9 mouse cellular contexts compared by ENCODE assay signal in the genomic region with DNA sequence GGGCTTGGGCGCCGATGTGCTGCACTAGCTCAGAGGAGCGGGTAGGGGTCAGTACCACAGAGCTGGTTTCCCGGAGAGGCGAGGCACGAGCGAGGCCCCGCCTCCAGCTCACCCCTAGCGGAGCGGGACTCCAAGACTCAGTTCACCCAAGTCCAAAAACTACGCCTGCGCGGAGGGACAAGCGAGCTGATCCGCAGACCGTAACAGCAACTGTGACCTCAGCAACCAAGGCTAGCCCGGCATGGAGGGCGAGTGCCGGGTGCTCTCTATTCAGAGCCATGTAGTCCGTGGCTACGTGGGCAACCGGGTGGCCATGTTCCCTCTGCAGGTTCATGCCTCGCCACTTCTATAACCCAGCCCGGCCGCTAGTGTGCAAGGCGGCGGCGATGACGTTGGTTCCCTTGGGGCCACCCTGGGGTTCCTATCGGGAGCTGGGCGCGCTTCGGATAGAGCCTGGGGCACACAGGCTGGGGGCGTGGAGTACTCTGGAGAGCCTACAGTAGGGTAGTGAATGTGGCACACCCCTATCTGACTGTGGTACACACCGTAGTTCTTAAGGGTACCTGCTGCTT. TPM values are rescaled to one million over a fixed set of nuclear protein-coding genes. Genes with fewer than 3 reads are reported as not detected.
A peak's percentile ranks its signal among the peaks of the same experiment; 100 is the strongest.
DNase-seq lines count a peak whose midpoint lies in the region; ATAC-seq and TF ChIP-seq lines count a peak whose summit lies in the region.
"Had no signal": no experiment of that assay in that cellular context is flagged by ENCODE, and none has a peak within 500 bp of the region (broad histone marks: within the 10 kb centered on the region; RNA-seq: fewer than 3 reads in every experiment).

No protein-coding gene starts in this region.

- peak; percentile 96 for ATAC-seq in forebrain, embryonic 14.5 days
- ATAC-seq in intestine, embryonic 15.5 days = peak; percentile 95
- ATAC-seq in liver, postnatal 0 days = peak; percentile 88
- peak; percentile 95 for ATAC-seq in neural tube, embryonic 15.5 days (ENCODE audit: low FRiP score)

- no peak overlapping the region for H3K27ac ChIP-seq in heart, adult 2 months
- H3K27ac ChIP-seq in forebrain, embryonic 14.5 days (ENCODE audit: low read depth, low read length) = no peak overlapping the region
- H3K27ac ChIP-seq in intestine, embryonic 15.5 days = no peak overlapping the region
- H3K27ac ChIP-seq in liver, postnatal 0 days (ENCODE audit: low read depth) = peak overlapping the region; percentile 66
- H3K27ac ChIP-seq in neural tube, embryonic 15.5 days (replicated peaks) = 0 out of 2 replicates have a peak overlapping the region, but pooled peaks have one; percentile 7

- 0 out of 2 replicates have a peak, but pooled peaks have one; percentile 19 for TF ChIP-seq POLR2A in heart, adult 2 months (IDR thresholded peaks at IDR 0.05; ENCODE audit: insufficient read depth, low read depth, low read length)
- no peak for TF ChIP-seq POLR2A in brain, embryonic 14.5 days (IDR thresholded peaks at IDR 0.05; ENCODE audit: borderline replicate concordance, extremely low read depth, insufficient read depth, insufficient read length, poor library complexity, severe bottlenecking)

- H3K9ac ChIP-seq in heart, adult 2 months (ENCODE audit: low read depth, low read length) = peak overlapping the region; percentile 52
- H3K9ac ChIP-seq in forebrain, embryonic 14.5 days (ENCODE audit: low read length) = peak overlapping the region; percentile 60
- H3K9ac ChIP-seq in intestine, embryonic 15.5 days = peak overlapping the region; percentile 49
- peak overlapping the region; percentile 65 for H3K9ac ChIP-seq in liver, postnatal 0 days (replicated peaks)
- H3K9ac ChIP-seq in neural tube, embryonic 15.5 days (replicated peaks) = peak overlapping the region; percentile 42

- H3K79me2 ChIP-seq in heart, adult 2 months (replicated peaks; ENCODE audit: control insufficient read depth, insufficient read depth, low read length) = no peaks in the 10 kb centered on the region

- intact Hi-C loops in heart, adult 2 months (cut with DNase I) = no loop called here

- TF ChIP-seq EP300 in heart, adult 2 months (IDR thresholded peaks at IDR 0.05; ENCODE audit: insufficient read depth, low read depth, low read length) = no peak
- TF ChIP-seq EP300 in liver, postnatal 0 days (IDR thresholded peaks at IDR 0.05; ENCODE audit: low read depth) = no peak

- H3K4me1 ChIP-seq in heart, adult 2 months (ENCODE audit: control insufficient read depth, insufficient read depth, low read length) = no peaks in the 10 kb centered on the region; the same call in 1 of the 2 replicates
- H3K4me1 ChIP-seq in forebrain, embryonic 14.5 days (ENCODE audit: control insufficient read depth, insufficient read depth, low read length) = no peaks in the 10 kb centered on the region
- peaks cover 10% of the 10 kb centered on the region; the same call in 1 of the 2 replicates for H3K4me1 ChIP-seq in intestine, embryonic 15.5 days (replicated peaks)
- peaks cover 24% of the 10 kb centered on the region for H3K4me1 ChIP-seq in liver, postnatal 0 days (ENCODE audit: insufficient read depth)
- peaks cover 16% of the 10 kb centered on the region for H3K4me1 ChIP-seq in neural tube, embryonic 15.5 days

- no peaks in the 10 kb centered on the region for H3K36me3 ChIP-seq in heart, adult 2 months (ENCODE audit: control insufficient read depth, insufficient read depth, low read length)
- H3K36me3 ChIP-seq in forebrain, embryonic 14.5 days (ENCODE audit: control insufficient read depth, insufficient read depth, low read length) = no peaks in the 10 kb centered on the region
- no peaks in the 10 kb centered on the region for H3K36me3 ChIP-seq in intestine, embryonic 15.5 days
- H3K36me3 ChIP-seq in liver, postnatal 0 days (replicated peaks; ENCODE audit: insufficient read depth, low read length) = no peaks in the 10 kb centered on the region
- no peaks in the 10 kb centered on the region for H3K36me3 ChIP-seq in neural tube, embryonic 15.5 days

- peak overlapping the region; percentile 44 for H3K4me3 ChIP-seq in heart, adult 2 months
- H3K4me3 ChIP-seq in forebrain, embryonic 14.5 days (ENCODE audit: low read depth, low read length) = peak overlapping the region; percentile 34
- H3K4me3 ChIP-seq in intestine, embryonic 15.5 days (replicated peaks) = peak overlapping the region; percentile 48
- peak overlapping the region; percentile 50 for H3K4me3 ChIP-seq in liver, postnatal 0 days (ENCODE audit: low read depth, low read length)
- peak overlapping the region; percentile 51 for H3K4me3 ChIP-seq in neural tube, embryonic 15.5 days (replicated peaks)

- no peaks in the 10 kb centered on the region; the same call in 1 of the 2 replicates for H3K27me3 ChIP-seq in heart, adult 2 months (ENCODE audit: control insufficient read depth, insufficient read depth, low read length)
- no peaks in the 10 kb centered on the region for H3K27me3 ChIP-seq in forebrain, embryonic 14.5 days (replicated peaks; ENCODE audit: control insufficient read depth, insufficient read depth, low read length)
- H3K27me3 ChIP-seq in intestine, embryonic 15.5 days (replicated peaks) = no peaks in the 10 kb centered on the region
- H3K27me3 ChIP-seq in liver, postnatal 0 days (ENCODE audit: insufficient read depth, low read length) = no peaks in the 10 kb centered on the region
- peaks cover 13% of the 10 kb centered on the region; the same call in 1 of the 2 replicates for H3K27me3 ChIP-seq in neural tube, embryonic 15.5 days (replicated peaks)

- peak; percentile 45 to 68 for DNase-seq in heart, adult 2 months
- DNase-seq in heart, adult 9 months (ENCODE audit: low spot score in 2 of 2) = no peak
- DNase-seq in brain, embryonic 14.5 days (ENCODE audit: low read depth) = peak; percentile 87
- DNase-seq in forebrain, embryonic 14.5 days (ENCODE audit: low spot score) = peak; percentile 79
- DNase-seq in liver, postnatal 0 days = peak; percentile 77
- no peak for DNase-seq in frontal cortex, postnatal 14 days (ENCODE audit: low spot score in 2 of 2)

- WGBS in heart, adult 2 months = 1% methylated on average over 35 of the region's 35 CpGs
- WGBS in forebrain, embryonic 14.5 days = under 1% methylated on average over 35 of the region's 35 CpGs
- WGBS in intestine, embryonic 15.5 days = under 1% methylated on average over 35 of the region's 35 CpGs
- under 1% methylated on average over 35 of the region's 35 CpGs for WGBS in liver, postnatal 0 days (ENCODE audit: insufficient replicate concordance)
- WGBS in neural tube, embryonic 15.5 days = under 1% methylated on average over 35 of the region's 35 CpGs

- H3K4me2 ChIP-seq in forebrain, embryonic 14.5 days (ENCODE audit: low read length) = peak overlapping the region; percentile 88
- H3K4me2 ChIP-seq in intestine, embryonic 15.5 days (replicated peaks) = peak overlapping the region; percentile 95
- H3K4me2 ChIP-seq in liver, postnatal 0 days (ENCODE audit: low read depth, low read length) = peak overlapping the region; percentile 88
- H3K4me2 ChIP-seq in neural tube, embryonic 15.5 days = peak overlapping the region; percentile 79

- TF ChIP-seq CTCF in heart, adult 2 months (IDR thresholded peaks at IDR 0.05) = peak; percentile 22
- peak; percentile 48; the same call in 1 of the 2 replicates for TF ChIP-seq CTCF in brain, embryonic 14.5 days (IDR thresholded peaks at IDR 0.05; ENCODE audit: borderline replicate concordance, extremely low read depth, insufficient read depth, insufficient read length)
- TF ChIP-seq CTCF in liver, postnatal 0 days (IDR thresholded peaks at IDR 0.05; ENCODE audit: low read depth) = peak; percentile 59

- H3K9me3 ChIP-seq in forebrain, embryonic 14.5 days (replicated peaks; ENCODE audit: control insufficient read depth, low read length) = no peaks in the 10 kb centered on the region
- no peaks in the 10 kb centered on the region for H3K9me3 ChIP-seq in intestine, embryonic 15.5 days
- H3K9me3 ChIP-seq in liver, postnatal 0 days (ENCODE audit: low read length) = no peaks in the 10 kb centered on the region
- no peaks in the 10 kb centered on the region for H3K9me3 ChIP-seq in neural tube, embryonic 15.5 days (replicated peaks)

RNA-seq across cellular contexts. Expression of gene Pdxk, which starts 17.2 kb away (rescaled TPM):
- total RNA-seq in heart, adult 2 months (2021) = 10 to 100 TPM; 12.1 to 12.4 TPM
- 10.1 and 14.2 TPM in 2 replicates for polyA plus RNA-seq in heart, adult 2 months (2012; rRNA removed)
- polyA plus RNA-seq in brain, embryonic 14.5 days (2012; rRNA removed) = 13.8 and 26.2 TPM in 2 replicates
- polyA plus RNA-seq in forebrain, embryonic 14.5 days (2014; fragmentation: Nextera tagmentation; extraction: Ambion mirVana) = 8.1 and 9.2 TPM in 2 replicates
- polyA plus RNA-seq in intestine, embryonic 15.5 days (2015; fragmentation: Nextera tagmentation; extraction: Ambion mirVana) = 23.4 and 26.7 TPM in 2 replicates
- polyA plus RNA-seq in liver, postnatal 0 days (2015; fragmentation: Nextera tagmentation; extraction: Ambion mirVana) = 10.1 and 11.0 TPM in 2 replicates
- polyA plus RNA-seq in neural tube, embryonic 15.5 days (2015; fragmentation: Nextera tagmentation; extraction: Ambion mirVana) = 48.4 and 49.2 TPM in 2 replicates

RNA-seq across cellular contexts. Expression of gene Olfr1358, which starts 35.2 kb away (rescaled TPM):
- total RNA-seq in heart, adult 2 months (2021) = not detected
- not detected in 2 replicates for polyA plus RNA-seq in heart, adult 2 months (2012; rRNA removed)
- 0.08 TPM in 1 of 2 replicates, not detected in the other for polyA plus RNA-seq in brain, embryonic 14.5 days (2012; rRNA removed)
- not detected in 2 replicates for polyA plus RNA-seq in forebrain, embryonic 14.5 days (2014; fragmentation: Nextera tagmentation; extraction: Ambion mirVana)
- polyA plus RNA-seq in intestine, embryonic 15.5 days (2015; fragmentation: Nextera tagmentation; extraction: Ambion mirVana) = not detected in 2 replicates
- polyA plus RNA-seq in liver, postnatal 0 days (2015; fragmentation: Nextera tagmentation; extraction: Ambion mirVana) = 0.09 TPM in 1 of 2 replicates, not detected in the other
- polyA plus RNA-seq in neural tube, embryonic 15.5 days (2015; fragmentation: Nextera tagmentation; extraction: Ambion mirVana) = not detected in 2 replicates
- total RNA-seq: adrenal gland, adult 18-20 months had no signal

RNA-seq across cellular contexts. Expression of gene Cstb, which starts 56.5 kb away (rescaled TPM):
- total RNA-seq in heart, adult 2 months (2021) = 10 to 100 TPM; 23.0 to 25.1 TPM
- 21.4 and 25.2 TPM in 2 replicates for polyA plus RNA-seq in heart, adult 2 months (2012; rRNA removed)
- 53.5 and 72.9 TPM in 2 replicates for polyA plus RNA-seq in brain, embryonic 14.5 days (2012; rRNA removed)
- polyA plus RNA-seq in forebrain, embryonic 14.5 days (2014; fragmentation: Nextera tagmentation; extraction: Ambion mirVana) = 119 and 142 TPM in 2 replicates
- polyA plus RNA-seq in intestine, embryonic 15.5 days (2015; fragmentation: Nextera tagmentation; extraction: Ambion mirVana) = 270 and 290 TPM in 2 replicates
- 177 and 187 TPM in 2 replicates for polyA plus RNA-seq in liver, postnatal 0 days (2015; fragmentation: Nextera tagmentation; extraction: Ambion mirVana)
- 97.0 and 207 TPM in 2 replicates for polyA plus RNA-seq in neural tube, embryonic 15.5 days (2015; fragmentation: Nextera tagmentation; extraction: Ambion mirVana)

Comparison
In these comparisons a context has a peak if more than half of its experiments do, and no peak if none do; other contexts are left out.
1. DNase-seq: peak in heart, adult 2 months (2 of 2), brain, embryonic 14.5 days (single experiment), forebrain, embryonic 14.5 days (single experiment) and liver, postnatal 0 days (single experiment); none in heart, adult 9 months (0 of 2) and frontal cortex, postnatal 14 days (0 of 2).
2. H3K27ac ChIP-seq: peak in liver, postnatal 0 days (single experiment) and neural tube, embryonic 15.5 days (single experiment); none in heart, adult 2 months (single experiment), forebrain, embryonic 14.5 days (single experiment) and intestine, embryonic 15.5 days (single experiment).
3. Peak in every context shown above with its lines, with median percentiles within 50 percentile points of each other: H3K4me3 ChIP-seq, H3K9ac ChIP-seq, CTCF ChIP-seq, ATAC-seq and H3K4me2 ChIP-seq.